8 mouse cellular contexts compared by ENCODE assay signal in genomic region chr7:16295321-16295900, GRCm38 (mm10). TPM values are rescaled to one million over a fixed set of nuclear protein-coding genes. Genes with fewer than 3 reads are reported as not detected.
DNase-seq lines count a peak whose midpoint lies in the region; ATAC-seq and TF ChIP-seq lines count a peak whose summit lies in the region.

No protein-coding gene starts in this region.

- DNase-seq in CD4-positive helper T cell, adult 2 months (ENCODE audit: low read depth, low spot score) = peak; percentile 95
- DNase-seq in brain, adult 2 months (ENCODE audit: low read depth, low spot score) = peak; percentile 97

- peak overlapping the region; percentile 68 for H3ac ChIP-seq in myocyte (ENCODE audit: control insufficient read depth, insufficient read length)

- peak overlapping the region; percentile 93 for H3K4me2 ChIP-seq in heart, embryonic 11.5 days
- H3K4me2 ChIP-seq in kidney, embryonic 15.5 days = peak overlapping the region; percentile 98
- peak overlapping the region; percentile 85 for H3K4me2 ChIP-seq in liver, embryonic 12.5 days
- H3K4me2 ChIP-seq in myocyte (ENCODE audit: low read depth) = peak overlapping the region; percentile 99
- peak overlapping the region; percentile 97 for H3K4me2 ChIP-seq in stomach, embryonic 15.5 days

- H3K9me3 ChIP-seq in heart, embryonic 11.5 days (replicated peaks; ENCODE audit: control insufficient read depth, low read length) = no peaks in the 10 kb centered on the region
- no peaks in the 10 kb centered on the region for H3K9me3 ChIP-seq in kidney, embryonic 15.5 days (replicated peaks)
- no peaks in the 10 kb centered on the region for H3K9me3 ChIP-seq in liver, embryonic 12.5 days (replicated peaks)
- H3K9me3 ChIP-seq in stomach, embryonic 15.5 days = no peaks in the 10 kb centered on the region

- H3K4me1 ChIP-seq in heart, embryonic 11.5 days (ENCODE audit: control insufficient read depth, insufficient read depth, low read length) = peaks cover 14% of the 10 kb centered on the region
- H3K4me1 ChIP-seq in kidney, embryonic 15.5 days = peaks cover 48% of the 10 kb centered on the region
- peaks cover 51% of the 10 kb centered on the region for H3K4me1 ChIP-seq in liver, embryonic 12.5 days
- H3K4me1 ChIP-seq in stomach, embryonic 15.5 days = peaks cover 25% of the 10 kb centered on the region

- ATAC-seq in erythroblast, adult 5-6 weeks (replicated peaks; ENCODE audit: low FRiP score, poor library complexity, severe bottlenecking) = peak; percentile 73
- ATAC-seq in heart, embryonic 11.5 days (replicated peaks; ENCODE audit: insufficient number of reproducible peaks, low FRiP score, low TSS enrichment) = peak; percentile 65
- ATAC-seq in kidney, embryonic 15.5 days (replicated peaks; ENCODE audit: low FRiP score) = peak; percentile 67
- peak; percentile 74 for ATAC-seq in liver, embryonic 12.5 days
- peak; percentile 67 for ATAC-seq in stomach, embryonic 15.5 days (ENCODE audit: insufficient read depth, low FRiP score, low read depth)

- no peaks in the 10 kb centered on the region for H3K27me3 ChIP-seq in heart, embryonic 11.5 days (ENCODE audit: control insufficient read depth, insufficient read depth, low read length)
- H3K27me3 ChIP-seq in kidney, embryonic 15.5 days = no peaks in the 10 kb centered on the region
- H3K27me3 ChIP-seq in liver, embryonic 12.5 days (replicated peaks) = peaks cover 29% of the 10 kb centered on the region
- no peaks in the 10 kb centered on the region for H3K27me3 ChIP-seq in myocyte (ENCODE audit: control insufficient read depth, insufficient read depth, insufficient read length)
- H3K27me3 ChIP-seq in stomach, embryonic 15.5 days (replicated peaks) = no peaks in the 10 kb centered on the region

- peak overlapping the region; percentile 43 for H3K4me3 ChIP-seq in heart, embryonic 11.5 days (ENCODE audit: low read depth, low read length)
- H3K4me3 ChIP-seq in kidney, embryonic 15.5 days (replicated peaks) = peak overlapping the region; percentile 54
- peak overlapping the region; percentile 57 for H3K4me3 ChIP-seq in liver, embryonic 12.5 days
- peak overlapping the region; percentile 23 for H3K4me3 ChIP-seq in myocyte
- H3K4me3 ChIP-seq in stomach, embryonic 15.5 days (replicated peaks) = peak overlapping the region; percentile 59

- TF ChIP-seq POLR2A in myocyte (IDR thresholded peaks at IDR 0.05; ENCODE audit: insufficient read length, low read depth) = peak; percentile 72

- WGBS in heart, embryonic 11.5 days (ENCODE audit: insufficient replicate concordance) = 1% methylated on average over 41 of the region's 41 CpGs
- WGBS in kidney, embryonic 15.5 days = 2% methylated on average over 39 of the region's 41 CpGs
- WGBS in liver, embryonic 12.5 days (ENCODE audit: insufficient replicate concordance) = 1% methylated on average over 41 of the region's 41 CpGs
- 1% methylated on average over 41 of the region's 41 CpGs for WGBS in stomach, embryonic 15.5 days

- peak overlapping the region; percentile 93 for H3K27ac ChIP-seq in heart, embryonic 11.5 days (ENCODE audit: low read depth, low read length)
- peak overlapping the region; percentile 94 for H3K27ac ChIP-seq in kidney, embryonic 15.5 days
- peak overlapping the region; percentile 98 for H3K27ac ChIP-seq in liver, embryonic 12.5 days
- peak overlapping the region; percentile 94 for H3K27ac ChIP-seq in stomach, embryonic 15.5 days

- H3K36me3 ChIP-seq in heart, embryonic 11.5 days (ENCODE audit: control insufficient read depth, insufficient read depth, low read length) = no peaks in the 10 kb centered on the region
- no peaks in the 10 kb centered on the region for H3K36me3 ChIP-seq in kidney, embryonic 15.5 days
- H3K36me3 ChIP-seq in liver, embryonic 12.5 days = no peaks in the 10 kb centered on the region
- no peaks in the 10 kb centered on the region for H3K36me3 ChIP-seq in myocyte (ENCODE audit: control insufficient read depth, insufficient read depth)
- H3K36me3 ChIP-seq in stomach, embryonic 15.5 days = no peaks in the 10 kb centered on the region

- H3K79me2 ChIP-seq in myocyte (ENCODE audit: control insufficient read depth, insufficient read depth) = no peaks in the 10 kb centered on the region

- peak overlapping the region; percentile 69 for H3K9ac ChIP-seq in heart, embryonic 11.5 days (ENCODE audit: low read depth, low read length)
- H3K9ac ChIP-seq in kidney, embryonic 15.5 days = peak overlapping the region; percentile 47
- peak overlapping the region; percentile 72 for H3K9ac ChIP-seq in liver, embryonic 12.5 days
- peak overlapping the region; percentile 41; the same call in 1 of the 2 replicates for H3K9ac ChIP-seq in stomach, embryonic 15.5 days

TF ChIP-seq in myocyte, 11 proteins besides CTCF, POLR2A, EP300 and RAD21:
- peak in 2 of 3 experiments; percentile 61 to 68 for TF ChIP-seq MYOD1 (IDR thresholded peaks at IDR 0.05; ENCODE audit: control insufficient read depth in 1 of 3, insufficient read length in 2 of 3, low read depth in 2 of 3)
- no peak for TF ChIP-seq SRF (IDR thresholded peaks at IDR 0.05; ENCODE audit: control insufficient read depth, insufficient read length, low read depth)
- peak in 2 of 3 experiments; percentile 57 to 79 for TF ChIP-seq MYOG (IDR thresholded peaks at IDR 0.05; ENCODE audit: control insufficient read depth in 1 of 3, insufficient read depth in 1 of 3, insufficient read length in 2 of 3, low read depth in 2 of 3)
- TF ChIP-seq POLR2AphosphoS2 (IDR thresholded peaks at IDR 0.05; ENCODE audit: insufficient read length, low read depth) = peak; percentile 62

RNA-seq across cellular contexts. Expression of gene Ccdc9, which starts 8.8 kb away (rescaled TPM):
- total RNA-seq in erythroblast, adult 5-6 weeks (2015; ENCODE audit: low replicate concordance) = 2.5 and 9.4 TPM in 2 replicates
- total RNA-seq in erythroblast, adult 5-6 weeks (2017; ENCODE audit: low replicate concordance) = 17.7 and 30.0 TPM in 2 replicates
- polyA plus RNA-seq in heart, embryonic 11.5 days (2014; fragmentation: Nextera tagmentation; extraction: Ambion mirVana) = 11.3 and 16.4 TPM in 2 replicates
- polyA plus RNA-seq in kidney, embryonic 15.5 days (2015; fragmentation: Nextera tagmentation; extraction: Ambion mirVana) = 28.9 and 33.0 TPM in 2 replicates
- 29.7 and 30.0 TPM in 2 replicates for polyA plus RNA-seq in liver, embryonic 12.5 days (2016; fragmentation: Nextera tagmentation; extraction: Ambion mirVana)
- polyA plus RNA-seq in myocyte (2012; fragmentation: generic; extraction: Trizol) = 48.4 TPM
- 26.7 and 27.0 TPM in 2 replicates for polyA plus RNA-seq in stomach, embryonic 15.5 days (2015; fragmentation: Nextera tagmentation; extraction: Ambion mirVana)

RNA-seq across cellular contexts. Expression of gene Bbc3, which starts 12.8 kb away (rescaled TPM):
- total RNA-seq in erythroblast, adult 5-6 weeks (2015; ENCODE audit: low replicate concordance) = 2.3 TPM in 1 of 2 replicates, not detected in the other
- total RNA-seq in erythroblast, adult 5-6 weeks (2017; ENCODE audit: low replicate concordance) = 1.5 and 7.5 TPM in 2 replicates
- 3.7 and 6.0 TPM in 2 replicates for polyA plus RNA-seq in heart, embryonic 11.5 days (2014; fragmentation: Nextera tagmentation; extraction: Ambion mirVana)
- 12.3 and 12.4 TPM in 2 replicates for polyA plus RNA-seq in kidney, embryonic 15.5 days (2015; fragmentation: Nextera tagmentation; extraction: Ambion mirVana)
- 5.9 and 7.6 TPM in 2 replicates for polyA plus RNA-seq in liver, embryonic 12.5 days (2016; fragmentation: Nextera tagmentation; extraction: Ambion mirVana)
- 34.6 TPM for polyA plus RNA-seq in myocyte (2012; fragmentation: generic; extraction: Trizol)
- 6.7 and 7.4 TPM in 2 replicates for polyA plus RNA-seq in stomach, embryonic 15.5 days (2015; fragmentation: Nextera tagmentation; extraction: Ambion mirVana)

RNA-seq across cellular contexts. Expression of gene Inafm1, which starts 22.0 kb away (rescaled TPM):
- total RNA-seq in erythroblast, adult 5-6 weeks (2015; ENCODE audit: low replicate concordance) = not detected in 2 replicates
- 2.0 and 4.3 TPM in 2 replicates for total RNA-seq in erythroblast, adult 5-6 weeks (2017; ENCODE audit: low replicate concordance)
- 6.6 and 6.7 TPM in 2 replicates for polyA plus RNA-seq in heart, embryonic 11.5 days (2014; fragmentation: Nextera tagmentation; extraction: Ambion mirVana)
- 16.4 and 19.5 TPM in 2 replicates for polyA plus RNA-seq in kidney, embryonic 15.5 days (2015; fragmentation: Nextera tagmentation; extraction: Ambion mirVana)
- 8.6 and 8.8 TPM in 2 replicates for polyA plus RNA-seq in liver, embryonic 12.5 days (2016; fragmentation: Nextera tagmentation; extraction: Ambion mirVana)
- 12.1 TPM for polyA plus RNA-seq in myocyte (2012; fragmentation: generic; extraction: Trizol)
- 20.5 and 21.1 TPM in 2 replicates for polyA plus RNA-seq in stomach, embryonic 15.5 days (2015; fragmentation: Nextera tagmentation; extraction: Ambion mirVana)

RNA-seq across cellular contexts. Expression of gene C5ar1, which starts 36.1 kb away (rescaled TPM):
- total RNA-seq in erythroblast, adult 5-6 weeks (2015; ENCODE audit: low replicate concordance) = 7.7 and 15.7 TPM in 2 replicates
- 2.6 and 7.1 TPM in 2 replicates for total RNA-seq in erythroblast, adult 5-6 weeks (2017; ENCODE audit: low replicate concordance)
- polyA plus RNA-seq in heart, embryonic 11.5 days (2014; fragmentation: Nextera tagmentation; extraction: Ambion mirVana) = 0.74 and 1.5 TPM in 2 replicates
- polyA plus RNA-seq in kidney, embryonic 15.5 days (2015; fragmentation: Nextera tagmentation; extraction: Ambion mirVana) = 2.5 and 3.7 TPM in 2 replicates
- 1.7 and 2.1 TPM in 2 replicates for polyA plus RNA-seq in liver, embryonic 12.5 days (2016; fragmentation: Nextera tagmentation; extraction: Ambion mirVana)
- not detected for polyA plus RNA-seq in myocyte (2012; fragmentation: generic; extraction: Trizol)
- 3.7 and 4.1 TPM in 2 replicates for polyA plus RNA-seq in stomach, embryonic 15.5 days (2015; fragmentation: Nextera tagmentation; extraction: Ambion mirVana)

RNA-seq across cellular contexts. Expression of gene C5ar2, which starts 51.5 kb away (rescaled TPM):
- total RNA-seq in erythroblast, adult 5-6 weeks (2015; ENCODE audit: low replicate concordance) = 3.3 and 6.3 TPM in 2 replicates
- total RNA-seq in erythroblast, adult 5-6 weeks (2017; ENCODE audit: low replicate concordance) = 1.7 and 3.1 TPM in 2 replicates
- 0.21 and 0.34 TPM in 2 replicates for polyA plus RNA-seq in heart, embryonic 11.5 days (2014; fragmentation: Nextera tagmentation; extraction: Ambion mirVana)
- 0.04 and 0.08 TPM in 2 replicates for polyA plus RNA-seq in kidney, embryonic 15.5 days (2015; fragmentation: Nextera tagmentation; extraction: Ambion mirVana)
- polyA plus RNA-seq in liver, embryonic 12.5 days (2016; fragmentation: Nextera tagmentation; extraction: Ambion mirVana) = 1.6 and 1.7 TPM in 2 replicates
- not detected for polyA plus RNA-seq in myocyte (2012; fragmentation: generic; extraction: Trizol)
- polyA plus RNA-seq in stomach, embryonic 15.5 days (2015; fragmentation: Nextera tagmentation; extraction: Ambion mirVana) = 0.28 and 0.37 TPM in 2 replicates

Comparison
In these comparisons a context has a peak if more than half of its experiments do, and no peak if none do; other contexts are left out.
1. Peak in every context shown above with its lines: DNase-seq, ATAC-seq, H3K4me3 ChIP-seq and H3K27ac ChIP-seq.